Mouse (Mus musculus): ENCODE data around the gene Zfp976.

Gene Zfp976

GRCm38 (mm10) chr7:42578488-42578887, 63.9 kb downstream of the Zfp976 start, which contains the start of gene Gm21028:
Gm21028 (minus strand) TSS chr7:42578588.
- no peaks in the 10 kb centered on the region for H3K27me3 ChIP-seq (ENCODE audit: insufficient read depth, low read length)
- H3K36me3 ChIP-seq (ENCODE audit: insufficient read depth, low read length), result peaks cover 56% of the 10 kb centered on the region
- TF ChIP-seq NANOG (IDR thresholded peaks at IDR 0.05; ENCODE audit: borderline replicate concordance, low read length), result no peak
- TF ChIP-seq CTCF (conservative IDR thresholded peaks at IDR 0.05; ENCODE audit: low read length), result no peak
- TF ChIP-seq POU5F1 (IDR thresholded peaks at IDR 0.05; ENCODE audit: borderline replicate concordance, low read length), result no peak
- no peak within 1 kb of the TSS for H3K4me3 ChIP-seq (replicated peaks; ENCODE audit: low read length)
- H3K4me1 ChIP-seq (replicated peaks; ENCODE audit: low read depth, low read length), result no peaks in the 10 kb centered on the region
- H3K9me3 ChIP-seq (ENCODE audit: low read length), result peaks cover 84% of the 10 kb centered on the region

Measured in E14TG2a.4 (cell line).